Mouse (Mus musculus): ENCODE results near the gene Vps37c.

Gene Vps37c

DNA sequence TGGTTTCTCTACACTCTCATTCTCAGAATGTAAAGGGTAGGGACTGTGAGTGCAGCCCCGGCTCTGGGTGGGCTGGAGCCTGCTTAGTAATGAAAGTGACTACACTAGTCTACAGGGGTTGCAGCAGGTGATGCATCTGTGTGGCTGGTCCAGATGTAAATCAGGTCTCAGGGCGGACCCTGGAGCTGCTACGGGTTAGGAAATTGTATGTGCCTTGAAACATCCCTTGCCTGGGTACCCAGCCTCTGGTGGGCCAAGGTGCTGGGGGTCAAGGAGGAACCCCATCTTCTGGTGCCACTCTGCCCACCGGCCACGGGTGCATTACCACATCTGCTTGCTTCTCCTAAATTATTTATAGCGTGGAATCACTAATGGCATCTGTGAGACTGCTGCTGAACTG lies 25.6 kb downstream of the Vps37c start:
- DNase-seq, result no peak

DNA sequence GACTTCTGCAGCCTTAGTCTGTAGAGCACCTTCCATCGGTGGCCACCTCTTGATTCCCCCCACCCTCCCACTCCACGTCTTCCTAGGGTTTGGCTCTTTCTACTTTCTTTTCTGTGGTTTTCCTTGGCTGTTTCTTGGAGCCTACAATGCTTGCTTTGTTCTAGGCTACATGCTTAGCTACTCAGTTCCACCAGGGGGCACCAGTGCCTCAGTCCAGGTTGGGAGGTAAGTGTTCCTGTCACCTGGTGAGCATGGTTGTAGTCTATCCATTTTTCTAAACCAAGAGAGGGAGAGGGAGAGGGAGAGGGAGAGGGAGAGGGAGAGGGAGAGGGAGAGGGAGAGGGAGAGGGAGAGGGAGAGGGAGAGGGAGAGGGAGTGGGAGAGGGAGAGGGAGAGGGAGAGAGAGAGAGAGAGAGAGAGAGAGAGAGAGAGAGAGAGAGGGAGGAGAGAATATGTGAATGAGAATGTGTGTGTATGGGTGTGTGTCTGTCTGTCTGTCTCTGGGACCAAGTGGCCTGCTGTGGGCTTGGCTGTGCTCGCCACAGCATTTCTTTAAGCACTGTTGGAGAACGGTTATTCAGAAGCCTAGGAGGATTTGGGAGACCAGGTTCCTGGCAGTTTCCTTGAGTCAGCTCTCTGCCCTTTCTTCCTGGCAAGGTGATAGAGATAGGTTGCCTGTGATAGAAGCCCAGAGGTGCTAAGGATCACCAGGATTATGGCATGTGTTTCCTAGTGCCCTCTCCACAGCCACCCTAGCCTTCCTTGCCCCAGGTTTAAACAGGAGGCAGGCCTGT lies 26.3 kb downstream of the Vps37c start:
- DNase-seq, result peak; percentile 58 to 80

DNA sequence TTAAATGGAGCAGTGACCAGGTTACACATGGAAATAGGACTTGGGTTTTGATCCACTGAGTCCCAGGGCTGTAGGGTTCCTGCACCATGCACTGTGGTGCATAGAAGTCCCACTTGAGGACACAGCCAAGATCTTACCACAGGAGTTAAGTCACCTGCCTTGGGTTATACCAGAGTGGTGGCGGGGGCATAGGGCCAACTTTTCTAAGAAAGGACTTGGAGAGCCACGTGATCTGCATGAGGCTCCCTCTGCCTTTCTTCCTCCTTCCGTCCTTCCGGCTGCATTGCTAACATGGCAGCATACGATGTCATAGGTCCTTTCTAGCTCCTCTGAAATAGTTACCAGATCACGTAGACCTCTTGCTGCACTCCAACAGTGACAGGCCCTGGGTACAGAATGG lies 26.9 kb downstream of the Vps37c start:
- peak in 1 of 2 experiments; percentile 44 for DNase-seq

DNA sequence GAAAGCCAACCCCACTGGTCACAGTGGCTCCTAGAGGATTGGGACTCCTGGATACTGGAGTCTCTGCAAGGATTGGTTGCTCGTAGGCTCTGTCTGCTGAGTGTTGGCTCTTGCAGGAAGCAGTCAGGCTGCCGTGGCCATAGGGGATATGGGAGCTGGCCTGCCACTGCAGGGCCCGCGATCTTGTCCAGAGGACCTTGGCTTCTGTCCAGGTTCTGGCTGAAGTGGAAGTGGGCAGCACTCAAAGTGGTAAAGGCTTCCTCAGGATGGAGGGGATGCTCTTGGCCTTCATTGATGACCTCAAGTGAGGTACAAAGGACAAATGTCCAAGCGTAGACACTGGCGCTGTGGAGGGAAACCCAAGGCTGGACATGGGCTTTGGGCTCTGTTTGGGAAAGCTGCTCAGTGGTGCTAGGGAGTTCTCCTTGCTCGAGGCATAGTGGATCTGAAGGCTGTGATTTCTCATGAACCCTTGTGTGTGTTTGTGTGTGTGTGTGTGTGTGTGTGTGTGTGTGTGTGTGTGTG lies 29.8 kb downstream of the Vps37c start:
- DNase-seq, result peak; percentile 58 to 61

DNA sequence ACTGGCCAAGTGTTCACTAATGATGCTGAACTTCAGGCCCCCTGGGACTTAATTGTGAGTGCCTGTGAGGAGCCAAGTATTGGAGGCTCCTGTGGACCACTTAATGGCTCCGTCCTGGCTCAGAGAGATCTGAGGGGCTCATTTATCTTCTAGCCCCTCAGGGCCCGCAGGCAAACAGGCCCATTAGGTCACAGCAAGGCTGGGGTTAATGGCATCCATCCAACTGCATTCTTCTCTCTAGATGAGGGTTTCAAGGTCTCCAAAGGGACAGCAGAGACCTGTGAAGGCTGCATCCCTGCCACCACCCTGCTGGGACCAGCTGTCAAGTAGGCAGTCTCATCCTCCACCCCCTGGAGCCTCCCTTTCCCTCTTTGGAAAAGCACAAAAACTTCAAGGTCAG lies 31.2 kb downstream of the Vps37c start:
- DNase-seq, result no peak

DNA sequence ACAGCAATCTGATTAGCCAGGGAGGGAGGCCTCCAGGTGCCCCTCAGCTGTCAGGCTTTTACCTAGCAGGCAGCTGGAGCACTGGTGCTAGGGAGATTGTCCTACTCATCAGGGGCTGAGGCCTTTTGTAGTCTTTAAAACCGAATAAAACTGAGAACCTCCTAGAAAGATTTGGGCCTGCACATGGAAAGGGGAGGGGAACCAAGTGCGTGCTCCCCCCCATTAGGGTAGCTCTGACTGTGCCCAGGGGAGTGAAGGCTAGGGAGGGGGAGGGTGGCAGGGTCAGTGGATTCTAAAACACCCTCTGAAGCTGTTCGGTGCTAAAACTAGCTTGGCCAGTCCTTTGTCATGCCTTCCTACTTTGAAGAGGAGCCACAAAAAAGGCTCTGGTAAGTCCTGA lies 32.0 kb downstream of the Vps37c start:
- DNase-seq, result no peak

DNA sequence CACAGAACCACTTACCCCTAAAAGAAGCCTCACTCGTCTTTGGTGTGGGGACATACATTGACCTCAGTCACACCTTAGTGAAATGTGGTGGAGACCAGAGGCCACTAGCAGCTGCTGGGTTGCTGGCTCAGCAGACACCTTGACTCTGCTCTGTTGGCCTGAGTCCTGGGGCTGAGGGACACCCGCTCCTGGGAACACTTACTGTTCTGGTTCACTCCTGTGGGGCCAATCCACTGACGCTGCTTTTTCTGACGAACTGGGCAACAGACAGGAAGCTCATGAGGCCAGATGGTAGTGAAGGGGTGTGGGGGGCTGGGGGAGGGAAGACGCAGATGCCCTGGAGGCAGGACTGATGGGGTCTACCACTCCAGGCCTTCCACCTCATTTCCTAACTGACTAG lies 32.5 kb downstream of the Vps37c start:
- DNase-seq, result no peak

DNA sequence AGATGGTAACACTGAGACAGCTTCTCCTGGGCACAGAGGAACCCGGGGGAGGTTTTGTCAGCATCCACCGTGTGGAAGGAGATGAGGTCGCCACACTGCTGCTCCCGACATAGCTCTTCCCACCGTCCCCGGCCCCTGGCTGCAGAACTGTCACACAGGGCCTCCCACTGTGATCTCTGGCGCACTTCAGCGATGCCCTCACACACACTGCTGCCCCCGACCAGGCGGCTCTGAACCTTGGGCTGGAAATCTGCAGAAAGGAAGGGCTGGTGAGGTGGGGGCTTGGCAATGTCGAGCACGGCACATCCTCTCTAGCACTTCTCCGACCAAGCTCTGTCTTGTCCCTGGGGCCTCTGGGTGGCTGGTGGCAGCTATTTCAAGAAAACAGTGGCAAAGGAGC lies 34.5 kb downstream of the Vps37c start:
- DNase-seq, result no peak

DNA sequence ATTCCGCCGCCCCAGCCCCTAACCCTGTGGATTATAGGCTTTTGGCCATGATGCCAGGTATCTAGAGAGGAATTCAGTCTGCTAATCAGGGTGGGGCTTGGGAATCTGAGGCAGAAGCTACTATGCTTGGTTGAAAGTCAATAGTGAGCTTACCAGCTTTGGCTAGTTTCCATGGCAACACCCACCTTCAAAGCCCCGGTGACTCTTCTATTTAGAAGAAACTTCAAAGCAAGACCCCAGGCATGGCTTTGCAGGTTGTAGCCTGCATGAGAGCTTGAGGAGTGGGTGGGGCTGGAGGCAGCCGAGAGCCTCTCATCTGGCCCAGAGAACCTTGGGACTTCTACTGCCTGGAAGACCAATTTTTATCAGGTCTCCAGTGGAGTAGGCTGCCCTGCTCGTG lies 35.1 kb downstream of the Vps37c start:
- DNase-seq, result no peak

DNA sequence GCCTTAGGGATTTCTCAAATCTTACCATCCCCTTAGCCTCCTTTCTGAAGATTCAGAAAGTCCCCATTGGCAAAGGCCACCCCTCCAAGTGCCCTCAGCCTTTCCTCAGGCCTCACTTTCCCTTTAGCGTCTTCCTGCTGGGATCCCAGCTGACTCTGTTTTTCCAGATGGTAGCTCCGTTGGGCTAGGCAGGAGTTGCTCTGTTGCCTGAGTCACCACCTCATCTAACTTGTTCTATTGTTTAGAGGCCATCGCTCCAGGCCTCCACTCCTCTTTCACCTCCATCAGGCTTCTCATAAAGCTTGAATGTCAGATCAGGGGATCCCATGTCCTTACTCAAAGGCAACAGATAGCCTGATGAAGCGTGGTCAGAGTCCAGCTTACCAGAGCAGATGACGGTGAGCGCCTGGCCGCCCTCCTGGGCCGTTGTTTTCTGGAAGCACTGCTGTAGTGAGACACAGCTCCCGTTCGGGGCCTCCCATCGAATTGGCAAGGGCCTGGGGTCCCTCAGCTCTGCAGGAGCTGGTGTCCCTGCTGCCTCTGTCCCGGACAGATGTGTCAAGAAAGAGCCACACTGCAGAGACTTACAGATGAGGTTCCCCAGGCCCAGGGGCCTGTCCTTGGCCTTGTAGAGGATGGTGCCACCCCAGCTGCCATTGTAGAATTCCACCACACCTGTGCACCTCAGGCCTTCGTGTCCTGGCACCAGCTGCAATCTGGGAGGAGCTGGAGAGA lies 36.3 kb downstream of the Vps37c start:
- no peak for DNase-seq

DNA sequence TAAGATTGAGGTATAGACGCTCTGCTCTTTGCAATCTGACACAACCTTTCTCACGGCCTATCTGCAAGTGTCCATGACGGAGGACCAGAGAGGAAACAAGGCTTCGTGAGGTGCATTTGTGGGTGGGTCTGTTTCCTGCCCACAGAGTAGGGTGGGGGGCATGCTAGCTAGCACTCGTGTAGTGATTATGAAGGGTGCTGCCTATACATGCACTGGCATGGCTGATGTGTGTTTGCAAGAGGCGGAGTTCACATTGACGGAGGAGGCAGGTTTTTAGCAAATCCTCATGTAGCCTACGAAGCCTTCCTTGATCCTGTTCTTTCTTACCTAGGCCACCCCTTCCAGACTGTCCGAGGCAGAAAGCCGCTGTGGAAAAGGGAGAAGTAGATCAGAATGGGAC lies 41.4 kb downstream of the Vps37c start:
- DNase-seq, result no peak

DNA sequence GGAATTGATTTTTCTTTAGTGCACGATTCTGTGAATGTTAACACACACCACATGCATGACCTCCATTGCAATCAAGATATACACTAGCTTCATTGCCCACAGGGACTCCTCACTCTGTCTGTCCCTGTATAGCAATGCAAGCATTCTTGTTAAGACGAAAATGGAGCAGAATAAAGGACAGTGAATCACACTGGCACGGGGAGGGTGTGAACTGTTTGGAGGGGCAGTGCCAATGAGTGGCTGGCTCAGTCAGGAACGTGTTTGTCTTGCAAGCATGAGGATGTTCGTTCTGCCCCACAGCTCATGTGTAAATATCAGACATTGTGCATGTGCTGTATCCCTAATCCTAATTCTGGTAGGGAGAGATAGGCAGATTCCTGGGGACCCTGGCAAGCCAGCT lies 41.9 kb downstream of the Vps37c start:
- DNase-seq, result no peak

DNA sequence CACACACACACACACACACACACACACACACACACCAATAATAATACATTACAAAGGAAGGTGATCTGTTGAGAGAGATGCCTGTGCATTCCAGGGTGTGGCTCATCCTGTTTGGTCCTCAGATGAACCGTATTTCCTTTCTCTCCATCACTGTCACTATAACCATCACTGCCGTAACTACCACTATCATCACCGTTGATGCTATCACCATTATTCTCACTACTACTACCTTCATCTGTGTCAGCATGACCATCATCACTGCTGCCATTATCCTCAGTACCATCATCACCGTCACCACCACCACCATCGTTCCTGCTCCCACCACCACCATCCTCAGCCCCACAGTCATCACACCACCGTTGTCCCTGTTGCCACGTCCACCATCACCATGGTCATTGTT lies 43.4 kb downstream of the Vps37c start:
- DNase-seq, result no peak

DNA sequence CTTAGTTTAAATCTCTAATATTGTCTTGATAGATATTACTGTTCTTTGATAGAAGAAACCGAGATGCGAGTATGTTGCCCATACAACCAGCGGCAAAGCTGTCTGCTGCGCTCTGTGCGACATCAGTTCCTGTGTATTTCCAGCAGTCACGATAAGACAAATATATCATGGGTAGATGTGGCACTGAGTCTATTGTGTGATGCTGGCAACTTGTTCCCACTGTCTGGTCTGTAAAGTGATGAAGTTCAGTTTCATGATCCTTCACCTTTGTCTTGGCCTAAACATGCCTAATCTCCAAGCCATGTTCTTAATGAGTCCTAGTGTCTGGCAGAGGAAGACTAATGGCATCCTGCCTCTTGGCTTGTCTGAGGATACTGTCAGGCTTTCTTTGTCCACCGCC lies 44.2 kb downstream of the Vps37c start:
- DNase-seq, result peak in 1 of 2 experiments; percentile 2

DNA sequence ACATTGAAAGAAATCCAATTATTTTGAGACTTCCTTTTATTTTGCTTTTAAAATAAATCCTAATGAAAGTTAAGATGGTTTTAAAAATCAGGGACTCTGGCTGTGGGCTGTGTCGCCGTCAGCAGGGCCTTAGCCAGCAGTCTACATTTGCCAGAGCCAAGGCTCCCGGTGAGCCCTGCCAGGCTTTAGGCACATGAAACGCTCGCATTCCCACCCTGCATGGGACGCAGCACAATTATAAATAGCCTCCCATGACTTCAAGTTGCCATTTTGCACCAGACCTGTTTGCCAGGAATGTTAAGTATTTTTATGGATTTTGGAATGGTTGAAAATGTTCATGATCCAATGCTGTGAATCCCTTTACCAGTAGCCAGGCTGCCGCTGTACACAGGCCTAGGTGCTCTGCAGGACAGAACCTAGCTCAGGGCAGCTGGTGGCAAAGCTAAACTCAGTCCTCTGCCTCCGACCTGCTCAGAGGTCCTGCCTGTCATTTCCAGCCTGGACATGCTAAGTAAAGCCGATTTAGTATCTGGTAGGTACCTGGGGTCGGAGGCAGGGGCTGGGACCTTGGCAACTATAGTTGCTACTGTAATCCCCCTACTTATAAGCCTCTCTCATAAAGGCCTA lies 45.1 kb downstream of the Vps37c start:
- DNase-seq, result peak in 1 of 2 experiments; percentile 15

DNA sequence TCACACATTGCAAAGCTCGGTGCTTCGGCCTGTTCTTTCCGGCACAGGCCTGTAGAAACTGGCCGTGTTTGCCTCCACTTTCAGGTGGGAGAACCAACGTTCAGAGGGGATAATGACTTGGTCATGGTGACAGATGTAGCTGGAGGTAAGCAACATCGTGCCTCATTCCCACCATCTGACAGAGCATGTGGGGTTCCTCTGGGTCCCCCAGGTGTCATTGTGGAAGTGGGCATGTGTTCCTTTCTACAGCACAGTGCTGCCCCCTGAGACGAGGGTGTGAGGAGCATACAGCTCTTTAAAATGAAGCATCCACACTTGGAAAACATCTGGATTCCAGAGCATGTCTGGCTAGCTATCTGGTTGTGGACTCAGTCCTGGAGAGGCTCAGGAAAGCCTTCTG lies 46.0 kb downstream of the Vps37c start:
- no peak for DNase-seq

DNA sequence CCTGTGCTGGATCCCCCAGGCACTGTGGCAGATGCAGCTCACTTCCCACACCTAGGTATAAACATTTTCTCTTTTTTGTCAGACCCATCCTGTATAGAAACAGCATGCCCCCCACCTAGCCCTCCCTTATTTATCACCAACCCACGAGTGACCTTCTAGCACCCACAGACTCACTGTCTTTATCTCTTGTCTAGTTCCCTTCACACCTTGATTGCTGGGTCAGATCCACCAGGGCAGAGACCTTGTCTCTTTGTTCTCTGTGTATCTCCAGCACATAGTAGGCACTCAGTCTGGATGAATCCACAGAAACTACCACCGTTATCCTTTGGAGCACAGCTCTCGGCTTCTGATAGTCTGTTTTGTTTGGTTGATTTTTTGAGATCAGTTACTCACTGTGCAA lies 46.5 kb downstream of the Vps37c start:
- no peak for DNase-seq

DNA sequence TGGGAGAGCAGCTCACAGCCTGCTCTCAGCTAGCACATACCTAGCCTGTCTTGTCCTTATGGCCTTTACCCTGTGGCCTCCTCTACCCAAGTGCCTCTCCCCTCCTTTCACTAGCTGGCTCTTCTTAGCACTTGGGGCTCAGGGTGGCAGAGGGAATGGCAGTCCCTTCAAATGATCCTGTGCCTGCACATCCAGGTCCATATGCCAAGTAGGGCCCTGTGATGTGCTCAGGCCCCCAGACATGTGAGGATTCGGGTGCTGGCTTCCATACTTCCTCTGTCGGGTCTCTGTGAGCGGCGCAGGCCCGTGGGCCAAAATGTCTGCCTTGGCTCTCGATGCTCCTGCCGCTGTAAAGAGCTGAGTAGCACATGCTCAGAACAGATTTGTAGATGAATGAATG lies 47.3 kb downstream of the Vps37c start:
- no peak for DNase-seq

DNA sequence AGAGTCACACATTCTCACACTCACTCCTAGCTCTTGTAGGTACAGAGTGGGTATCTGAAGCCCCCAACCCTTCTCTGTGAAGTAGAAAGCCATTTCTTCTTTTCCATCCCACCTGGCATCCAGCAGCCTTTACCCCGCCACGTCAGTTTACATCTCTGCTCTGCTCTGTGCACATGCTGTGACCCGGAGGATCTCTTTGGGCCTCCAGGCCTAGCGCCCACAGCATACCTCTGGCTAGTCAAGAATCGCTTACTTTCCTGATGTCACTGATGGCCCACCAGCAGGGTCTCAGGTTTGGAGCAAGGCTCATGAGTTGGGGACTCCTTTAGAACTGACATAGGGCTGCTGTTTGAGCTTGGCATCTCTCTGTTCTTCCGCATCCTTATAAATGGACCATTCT lies 49.5 kb downstream of the Vps37c start:
- DNase-seq, result no peak

DNA sequence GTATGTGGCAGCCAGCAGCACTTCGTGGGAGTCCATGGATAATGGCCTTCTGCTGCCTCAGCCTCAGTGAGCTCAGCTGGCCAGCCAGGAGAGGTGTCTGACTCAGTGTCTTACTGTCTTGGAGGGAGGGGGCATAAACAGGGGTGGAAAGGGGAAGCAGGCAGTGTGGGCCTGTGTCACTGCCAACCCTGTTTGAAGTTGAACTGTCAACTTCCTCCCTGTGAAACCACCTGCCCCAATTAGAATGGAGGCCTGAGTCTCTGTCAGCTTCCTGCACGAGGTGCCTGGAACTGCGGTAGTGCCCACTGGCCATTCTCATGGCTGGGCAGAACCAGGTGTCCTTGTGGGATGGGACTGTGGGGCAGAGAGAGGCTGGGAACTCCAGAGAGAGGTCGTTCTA lies 50.3 kb downstream of the Vps37c start, which contains the start of gene Cd5:
Gene Cd5 (minus strand): TSS at position 192 of the 400 bp plus-strand sequence.
- peak; percentile 41 to 45 for DNase-seq

DNA sequence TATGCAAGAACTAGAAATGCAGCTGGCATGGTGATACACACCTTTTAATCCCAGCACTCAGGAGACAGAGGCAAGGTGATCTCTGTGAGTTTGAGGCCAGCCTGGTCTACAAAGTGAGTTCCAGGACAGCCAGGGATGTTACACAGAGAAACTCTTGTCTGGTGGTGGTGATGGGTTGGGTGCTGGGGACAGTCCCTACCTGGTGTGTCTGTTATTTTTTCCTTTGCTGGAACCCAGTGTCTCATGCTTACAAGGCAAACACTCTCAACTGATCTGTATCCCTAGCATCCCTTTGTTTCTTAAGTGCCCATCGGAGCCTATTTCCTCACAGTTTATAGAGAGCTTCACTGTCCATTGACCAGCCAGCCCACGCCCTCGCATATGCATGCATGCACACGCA lies 51.4 kb downstream of the Vps37c start:
- DNase-seq, result peak in 1 of 2 experiments; percentile 2

DNA sequence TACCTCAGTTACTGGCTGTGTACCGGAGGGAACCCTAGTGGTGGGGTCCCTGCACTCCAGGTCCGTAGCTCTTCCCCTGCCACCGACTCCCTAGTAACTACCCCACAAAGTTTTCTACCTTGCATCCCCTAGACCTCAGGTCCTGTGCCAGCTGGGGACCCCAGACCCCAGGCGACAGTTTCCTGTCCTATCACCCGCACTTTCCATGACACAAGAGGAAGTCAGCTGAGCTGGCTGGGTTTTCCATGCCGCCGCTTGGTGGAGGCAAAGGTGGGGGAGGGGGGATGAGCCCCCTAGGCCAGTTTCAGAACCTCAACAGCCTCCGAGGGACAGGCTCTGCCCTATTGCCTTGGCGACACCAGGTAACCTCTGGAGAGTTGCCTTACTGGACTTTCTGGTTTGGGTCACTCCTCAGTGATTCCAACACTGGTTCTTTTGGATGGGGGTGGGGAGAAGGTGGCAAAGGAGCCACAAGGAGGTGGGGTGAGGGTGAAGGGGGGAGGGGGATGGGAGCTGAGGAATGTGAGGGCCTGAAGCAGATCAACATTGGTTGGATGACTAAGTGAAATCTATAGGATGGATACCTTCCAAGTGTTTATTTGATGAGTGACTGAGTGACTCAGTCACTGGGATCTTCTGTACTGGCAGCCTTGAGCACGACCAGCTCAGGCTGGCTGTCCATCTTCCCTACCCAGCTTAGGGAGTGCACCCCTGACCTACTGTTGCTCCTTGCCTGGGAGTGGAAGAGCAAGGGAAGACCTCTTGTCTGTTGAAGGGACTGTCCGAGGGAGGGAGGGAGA lies 52.3 kb downstream of the Vps37c start:
- DNase-seq, result peak in 1 of 2 experiments; percentile 21

DNA sequence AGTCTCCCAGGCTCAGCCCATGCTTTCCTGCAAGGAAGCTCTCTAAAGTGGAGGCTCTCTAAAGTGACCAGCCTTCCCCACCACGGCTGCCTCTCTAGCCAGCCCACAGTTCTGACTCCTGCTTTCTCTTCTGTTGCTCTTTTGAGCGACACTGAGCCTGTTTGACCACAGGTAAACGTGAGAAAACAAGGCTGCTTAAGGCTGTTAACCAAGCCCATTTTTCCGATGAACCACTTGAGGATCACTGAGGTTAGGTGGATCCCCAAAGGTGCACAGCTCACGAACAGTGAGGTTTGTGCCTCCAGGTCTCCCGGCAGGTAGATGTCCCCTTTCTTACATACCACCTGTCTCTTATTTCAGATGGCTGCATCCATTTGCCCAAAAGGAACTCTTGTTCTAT lies 53.6 kb downstream of the Vps37c start:
- DNase-seq, result no peak

Measured in lung, postnatal 4 days (tissue).